Mouse (Mus musculus): Measurements from ENCODE around the gene 5330417C22Rik. TPM values are rescaled to one million over a fixed set of nuclear protein-coding genes. Genes with fewer than 3 reads are reported as not detected.
A peak's percentile ranks its signal among the peaks of the same experiment; 100 is the strongest.

Gene 5330417C22Rik
- total and polyA plus RNA-seq, 3 experiments: 0.08 to 0.31 TPM; not detected in 1

DNA sequence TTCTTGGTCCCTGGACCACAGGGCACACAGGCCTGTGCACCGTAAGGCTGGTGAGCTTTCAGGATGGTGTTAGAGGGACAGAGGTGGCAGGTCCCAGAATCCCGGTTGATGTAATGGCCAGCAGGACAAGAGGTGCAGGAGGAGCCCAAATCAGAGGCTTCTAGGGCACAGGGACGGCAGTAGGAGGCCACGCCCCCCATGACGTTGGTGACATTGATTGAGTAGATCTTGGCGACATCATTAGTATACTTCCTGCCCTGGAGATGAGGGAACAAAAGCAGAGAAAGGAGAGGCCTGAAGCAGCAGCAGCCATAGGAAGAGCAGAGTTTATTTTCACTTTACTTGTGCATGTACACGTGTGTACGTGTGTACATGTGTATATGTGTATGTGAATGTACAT lies 68.6 kb downstream of the 5330417C22Rik start:
- Histone ChIP-seq H3K9ac (ENCODE audit: control insufficient read depth, low read depth, low read length, poor library complexity, severe bottlenecking) (no peak overlapping the region), H3K27ac (ENCODE audit: control insufficient read depth, low read depth, low read length) (no peak overlapping the region), H3K79me2 (ENCODE audit: control insufficient read depth, insufficient read depth, low read length, poor library complexity) (no peaks in the 10 kb centered on the region), H3K9me3 (replicated peaks; ENCODE audit: insufficient read depth, low read length) (no peaks in the 10 kb centered on the region), H3K27me3 (ENCODE audit: control insufficient read depth in 1 of 2, insufficient read depth in 2 of 2, low read length in 2 of 2) (peaks cover 0 to 3% of the 10 kb centered on the region in 2 experiments; a peak in 1 of 4 replicates), H3K4me3 (ENCODE audit: control insufficient read depth in 1 of 2, insufficient read depth in 1 of 2, low read depth in 2 of 2, low read length in 2 of 2) (no peak overlapping the region), H3K36me3 (ENCODE audit: control insufficient read depth in 1 of 2, insufficient read depth in 2 of 2, low read length in 2 of 2) (peaks cover 0 to 4% of the 10 kb centered on the region in 2 experiments; a peak in 1 of 4 replicates), H3K4me1 (ENCODE audit: control insufficient read depth in 1 of 2, insufficient read depth in 2 of 2, low read length in 2 of 2) (peaks cover 0 to 5% of the 10 kb centered on the region in 2 experiments; a peak in 1 of 4 replicates)
- TF ChIP-seq UBTF (IDR thresholded peaks at IDR 0.05; ENCODE audit: borderline replicate concordance, insufficient read depth, low read depth, low read length) (no peak), POLR2AphosphoS5 (IDR thresholded peaks at IDR 0.05; ENCODE audit: borderline replicate concordance, low read depth, low read length) (no peak), MEF2A (IDR thresholded peaks at IDR 0.05; ENCODE audit: extremely low read depth, insufficient replicate concordance, low read depth, low read length, poor library complexity, severe bottlenecking) (no peak), NRF1 (IDR thresholded peaks at IDR 0.05; ENCODE audit: insufficient read depth, low read depth, low read length, poor library complexity, severe bottlenecking) (no peak), HCFC1 (IDR thresholded peaks at IDR 0.05; ENCODE audit: low read depth, low read length) (no peak), NELFE (IDR thresholded peaks at IDR 0.05; ENCODE audit: low read depth, low read length) (no peak), JUND (IDR thresholded peaks at IDR 0.05; ENCODE audit: low read depth, low read length) (no peak), E2F4 (IDR thresholded peaks at IDR 0.05; ENCODE audit: borderline replicate concordance, low read depth, low read length) (no peak), ZNF384 (IDR thresholded peaks at IDR 0.05; ENCODE audit: low read depth, low read length) (no peak)
- DNase-seq (ENCODE audit: low read depth, low spot score): peak; percentile 47

GRCm38 (mm10) chr3:108466425-108466824 lies 69.9 kb downstream of the 5330417C22Rik start:
- H3K36me3 ChIP-seq (ENCODE audit: control insufficient read depth in 1 of 2, insufficient read depth in 2 of 2, low read length in 2 of 2): peaks cover 0 to 4% of the 10 kb centered on the region in 2 experiments; a peak in 1 of 4 replicates
- H3K79me2 ChIP-seq (ENCODE audit: control insufficient read depth, insufficient read depth, low read length, poor library complexity): no peaks in the 10 kb centered on the region
- no peaks in the 10 kb centered on the region for H3K9me3 ChIP-seq (replicated peaks; ENCODE audit: insufficient read depth, low read length)
- peaks cover 0 to 3% of the 10 kb centered on the region in 2 experiments; a peak in 1 of 4 replicates for H3K27me3 ChIP-seq (ENCODE audit: control insufficient read depth in 1 of 2, insufficient read depth in 2 of 2, low read length in 2 of 2)
- no peak overlapping the region for H3K9ac ChIP-seq (ENCODE audit: control insufficient read depth, low read depth, low read length, poor library complexity, severe bottlenecking)
- H3K4me1 ChIP-seq (ENCODE audit: control insufficient read depth in 1 of 2, insufficient read depth in 2 of 2, low read length in 2 of 2): peaks cover 0 to 5% of the 10 kb centered on the region in 2 experiments; a peak in 1 of 4 replicates
- H3K4me3 ChIP-seq (ENCODE audit: control insufficient read depth in 1 of 2, insufficient read depth in 1 of 2, low read depth in 2 of 2, low read length in 2 of 2): no peak overlapping the region
- H3K27ac ChIP-seq (ENCODE audit: control insufficient read depth, low read depth, low read length): no peak overlapping the region
- no peak for DNase-seq (ENCODE audit: low read depth, low spot score)
- TF ChIP-seq CTCF (IDR thresholded peaks at IDR 0.05 in 2 of 3, conservative IDR thresholded peaks at IDR 0.05 in 1 of 3; ENCODE audit: control insufficient read depth in 1 of 3, insufficient read depth in 1 of 3, low read depth in 2 of 3, low read length in 3 of 3, poor library complexity in 1 of 3, severe bottlenecking in 1 of 3) (peak; percentile 55 to 74 (median 73)), ZMIZ1 (IDR thresholded peaks at IDR 0.05; ENCODE audit: low read depth, low read length) (no peak)

- Histone ChIP-seq H3K9me3 (replicated peaks; ENCODE audit: insufficient read depth, low read length) (no peaks in the 10 kb centered on the region), H3K27me3 (ENCODE audit: control insufficient read depth in 1 of 2, insufficient read depth in 2 of 2, low read length in 2 of 2) (peaks cover 2 to 4% of the 10 kb centered on the region in 2 experiments; a peak in 3 of 4 replicates), H3K79me2 (ENCODE audit: control insufficient read depth, insufficient read depth, low read length, poor library complexity) (no peaks in the 10 kb centered on the region; the same call in 1 of the 2 replicates), H3K36me3 (ENCODE audit: control insufficient read depth in 1 of 2, insufficient read depth in 2 of 2, low read length in 2 of 2) (peaks cover 0 to 4% of the 10 kb centered on the region in 2 experiments; a peak in 2 of 4 replicates), H3K4me3 (ENCODE audit: control insufficient read depth in 1 of 2, insufficient read depth in 1 of 2, low read depth in 2 of 2, low read length in 2 of 2) (peak overlapping the region; percentile 51 to 75), H3K9ac (ENCODE audit: control insufficient read depth, low read depth, low read length, poor library complexity, severe bottlenecking) (peak overlapping the region; percentile 49), H3K27ac (ENCODE audit: control insufficient read depth, low read depth, low read length) (0 out of 2 replicates have a peak overlapping the region, but pooled peaks have one; percentile 19), H3K4me1 (ENCODE audit: control insufficient read depth in 1 of 2, insufficient read depth in 2 of 2, low read length in 2 of 2) (peaks cover 0 to 4% of the 10 kb centered on the region in 2 experiments; a peak in 1 of 4 replicates)
- no peak for TF ChIP-seq MYB (IDR thresholded peaks at IDR 0.05; ENCODE audit: low read depth, low read length)
- no peak for TF ChIP-seq GATA1 (IDR thresholded peaks at IDR 0.05; ENCODE audit: low read depth, low read length)
- TF ChIP-seq POLR2AphosphoS5 (IDR thresholded peaks at IDR 0.05; ENCODE audit: borderline replicate concordance, low read depth, low read length): no peak
- TF ChIP-seq ZNF384 (IDR thresholded peaks at IDR 0.05; ENCODE audit: low read depth, low read length): no peak
- TF ChIP-seq RCOR1 (IDR thresholded peaks at IDR 0.05; ENCODE audit: low read depth, low read length): no peak
- no peak for TF ChIP-seq ZMIZ1 (IDR thresholded peaks at IDR 0.05; ENCODE audit: low read depth, low read length)
- TF ChIP-seq MAX (IDR thresholded peaks at IDR 0.05; ENCODE audit: low read length): no peak
- TF ChIP-seq ZKSCAN1 (IDR thresholded peaks at IDR 0.05; ENCODE audit: low read depth, low read length): no peak
- TF ChIP-seq MXI1 (IDR thresholded peaks at IDR 0.05; ENCODE audit: low read depth, low read length): no peak
- no peak for TF ChIP-seq JUND (IDR thresholded peaks at IDR 0.05; ENCODE audit: low read depth, low read length)
- TF ChIP-seq NELFE (IDR thresholded peaks at IDR 0.05; ENCODE audit: low read depth, low read length): no peak
- TF ChIP-seq CHD2 (IDR thresholded peaks at IDR 0.05; ENCODE audit: low read length): no peak
- peak; percentile 52 for DNase-seq (ENCODE audit: low read depth, low spot score)
These were observed 77.5 kb downstream of the 5330417C22Rik start for GRCm38 (mm10) chr3:108458866-108459265.

All from MEL (cell line).